Mouse (Mus musculus) T-helper 2 cell (primary cell): ENCODE measurements around the gene Hist1h4k.
"Not testable (repeated sequence)": the region's sequence is repeated elsewhere in the genome, so short reads cannot be mapped to it uniquely, and the experiment has no call there.

ENCODE experiments used
- in situ Hi-C: fragments of 300-600 bp; cut with MboI, MseI; formaldehyde crosslinking; loops from one replicate; pipeline ENCODE4 v1.15.1; 2025; ENCODE audit warnings: high pct_unique_total_duplicates

Hist1h4k gene

DNA sequence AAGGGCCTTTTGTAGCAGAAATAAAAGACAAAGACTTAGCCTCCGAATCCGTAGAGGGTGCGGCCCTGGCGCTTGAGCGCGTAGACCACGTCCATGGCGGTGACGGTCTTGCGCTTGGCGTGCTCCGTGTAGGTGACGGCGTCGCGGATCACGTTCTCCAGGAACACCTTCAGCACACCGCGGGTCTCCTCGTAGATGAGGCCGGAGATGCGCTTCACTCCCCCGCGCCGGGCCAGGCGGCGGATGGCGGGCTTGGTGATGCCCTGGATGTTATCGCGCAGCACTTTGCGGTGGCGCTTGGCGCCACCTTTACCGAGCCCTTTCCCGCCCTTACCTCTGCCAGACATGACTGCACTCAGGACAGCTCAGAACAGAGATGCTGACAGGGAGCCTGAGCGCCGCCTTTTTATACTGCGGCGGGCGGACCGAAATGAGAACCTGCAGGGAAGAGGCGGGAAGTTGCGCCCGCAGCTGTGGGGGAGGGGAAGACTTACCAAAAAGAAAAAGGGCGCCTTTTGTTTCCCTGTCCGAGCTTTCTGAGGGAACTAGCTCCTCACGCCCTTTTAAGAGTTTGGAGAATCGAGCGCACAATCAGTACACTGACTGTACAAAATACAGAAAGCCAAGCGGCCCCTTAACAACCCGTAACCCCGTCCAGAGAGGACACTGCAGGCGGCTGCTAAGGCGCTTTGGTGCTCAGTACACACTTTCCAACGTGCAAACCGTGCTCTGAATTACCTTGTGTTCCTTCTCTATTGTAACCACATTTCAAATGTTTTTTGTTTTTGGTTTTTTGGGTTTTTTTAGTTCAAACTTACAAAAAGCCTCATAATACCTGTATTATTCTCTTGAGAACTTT, at the start of gene Hist1h4k:
Hist1h4k (minus strand) TSS at position 347 of the 859 bp plus-strand sequence.
- in situ Hi-C loops, result not testable (repeated sequence)

- in situ Hi-C loops, result not testable (repeated sequence)
Observed at GRCm38 (mm10) chr13:21797163-21797562, 46.9 kb upstream of the Hist1h4k start.

- in situ Hi-C loops, result no loop called here
Observed at GRCm38 (mm10) chr13:21795584-21795983, 45.3 kb upstream of the Hist1h4k start.

DNA sequence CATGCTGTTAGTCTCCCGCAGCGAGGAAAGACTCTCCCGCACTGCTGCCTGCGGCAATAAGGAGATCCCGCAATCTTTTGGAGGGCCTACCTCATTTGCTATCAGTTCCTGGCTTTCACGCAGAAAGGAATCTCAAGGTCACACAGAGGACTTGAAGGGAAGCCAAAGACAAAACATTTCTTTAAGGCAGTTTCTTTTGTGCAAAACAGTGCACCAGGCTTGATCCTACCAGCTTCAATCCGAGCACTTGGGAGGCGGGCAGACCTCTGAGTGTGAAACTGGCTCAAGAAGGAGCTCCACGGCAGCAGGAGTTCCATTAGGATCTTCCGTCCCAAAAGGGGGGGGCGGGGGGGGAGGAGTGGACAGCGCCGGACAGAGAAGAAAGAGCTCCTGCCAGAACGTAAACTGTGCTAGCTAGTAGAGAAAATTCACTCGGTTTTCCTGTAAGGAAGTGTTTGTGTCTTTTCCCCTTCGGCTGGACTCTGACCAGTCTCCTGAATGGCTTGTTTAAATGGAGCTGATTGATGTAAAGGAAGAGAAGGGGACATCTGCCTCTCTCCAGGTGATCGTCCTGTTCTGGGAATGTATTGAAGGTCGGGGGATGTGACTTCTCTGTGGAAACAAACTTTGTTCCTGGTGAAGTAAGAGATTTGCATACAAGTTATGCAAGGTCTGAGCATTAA, 40.4 kb upstream of the Hist1h4k start:
- in situ Hi-C loops, result no loop called here

DNA sequence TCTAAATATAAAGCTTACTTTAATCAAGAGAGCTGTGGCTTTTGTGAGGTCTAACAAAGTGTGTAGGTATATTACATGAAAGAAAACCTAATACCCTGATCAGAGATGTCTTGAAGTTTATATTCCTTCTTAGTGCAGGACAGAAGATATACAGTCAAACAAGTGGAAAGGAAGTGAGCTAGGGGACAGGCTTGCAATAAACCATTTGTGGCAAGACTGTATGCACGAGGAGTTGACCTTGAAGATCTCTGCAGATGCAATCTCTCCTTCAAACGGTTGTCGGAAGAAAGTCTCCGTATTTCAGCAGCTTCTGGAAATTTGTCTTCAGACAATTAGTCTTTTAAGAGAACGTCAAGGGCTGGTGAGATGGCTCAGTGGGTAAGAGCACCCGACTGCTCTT, 39.6 kb upstream of the Hist1h4k start:
- in situ Hi-C loops, result loop anchor here (5.0 kb wide), 1 partner anchor 43 kb away; no protein-coding TSS in a partner anchor

DNA sequence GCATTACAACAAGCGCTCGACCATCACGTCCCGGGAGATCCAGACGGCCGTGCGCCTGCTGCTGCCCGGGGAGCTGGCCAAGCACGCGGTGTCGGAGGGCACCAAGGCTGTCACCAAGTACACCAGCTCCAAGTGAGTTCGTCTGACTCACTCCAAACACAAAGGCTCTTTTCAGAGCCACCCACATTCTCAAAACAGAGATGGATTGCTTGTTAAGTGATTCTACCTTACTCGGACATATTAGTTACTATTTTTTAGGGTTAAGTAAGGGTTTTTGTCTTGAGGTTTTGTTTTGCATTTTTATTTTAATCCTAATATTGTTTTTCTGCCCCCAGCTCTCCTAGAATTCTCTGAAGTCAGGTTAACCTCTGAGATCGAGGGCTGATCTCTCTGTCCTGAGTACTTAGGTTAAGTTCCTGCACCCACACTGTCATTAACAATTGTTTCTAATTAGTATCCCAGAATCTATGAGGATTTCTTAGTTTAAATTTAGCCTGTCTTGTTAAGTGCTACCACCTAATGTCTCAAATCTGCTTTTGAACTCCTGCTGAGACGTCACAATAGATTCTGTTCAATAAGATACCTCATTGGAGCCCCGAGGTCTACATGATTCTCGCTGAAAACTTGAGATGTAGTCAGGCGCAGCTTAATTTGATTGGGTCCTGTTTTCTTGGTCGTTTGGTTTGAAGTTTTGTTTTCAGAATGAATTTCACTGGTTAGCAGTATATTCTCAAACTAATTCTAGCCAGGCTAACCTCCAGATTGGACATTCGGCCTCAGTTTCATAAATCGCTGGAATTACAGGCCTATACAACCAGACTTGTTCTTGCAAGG, 37.7 kb upstream of the Hist1h4k start:
- in situ Hi-C loops, result loop anchor here (5.0 kb wide), 1 partner anchor 41 kb away; no protein-coding TSS in a partner anchor

GRCm38 (mm10) chr13:21786899-21787629, 36.8 kb upstream of the Hist1h4k start, which contains the start of the genes Hist1h2an and Hist1h2bp:
Gene Hist1h2an (minus strand): TSS chr13:21787218.
Gene Hist1h2bp (plus strand): TSS chr13:21787461.
- in situ Hi-C loops, result loop anchor here (5.0 kb wide), 1 partner anchor 40 kb away; no protein-coding TSS in a partner anchor

- in situ Hi-C loops, result loop anchor here (5.0 kb wide), 1 partner anchor 39 kb away; no protein-coding TSS in a partner anchor
Observed at GRCm38 (mm10) chr13:21786189-21786898, 36.0 kb upstream of the Hist1h4k start.

DNA sequence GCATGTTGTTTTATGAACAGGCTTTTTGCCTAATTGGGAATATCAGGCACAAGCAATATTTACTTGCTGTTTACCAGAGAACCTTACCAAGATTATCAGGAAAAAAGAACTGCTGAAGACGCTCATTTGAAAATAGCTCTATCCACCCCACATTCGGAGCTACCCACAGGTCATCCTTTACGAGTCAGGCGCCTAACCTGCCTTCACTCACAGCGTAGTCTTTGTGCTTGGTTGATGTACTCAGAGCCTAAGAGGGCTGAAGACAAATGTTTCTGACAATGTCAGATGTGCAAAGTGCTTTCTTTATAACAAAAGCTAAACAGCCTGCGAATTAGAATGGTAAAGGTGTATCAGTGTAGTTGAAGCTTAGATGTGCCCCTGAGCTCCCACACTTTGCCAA, 34.0 kb upstream of the Hist1h4k start:
- in situ Hi-C loops, result no loop called here

DNA sequence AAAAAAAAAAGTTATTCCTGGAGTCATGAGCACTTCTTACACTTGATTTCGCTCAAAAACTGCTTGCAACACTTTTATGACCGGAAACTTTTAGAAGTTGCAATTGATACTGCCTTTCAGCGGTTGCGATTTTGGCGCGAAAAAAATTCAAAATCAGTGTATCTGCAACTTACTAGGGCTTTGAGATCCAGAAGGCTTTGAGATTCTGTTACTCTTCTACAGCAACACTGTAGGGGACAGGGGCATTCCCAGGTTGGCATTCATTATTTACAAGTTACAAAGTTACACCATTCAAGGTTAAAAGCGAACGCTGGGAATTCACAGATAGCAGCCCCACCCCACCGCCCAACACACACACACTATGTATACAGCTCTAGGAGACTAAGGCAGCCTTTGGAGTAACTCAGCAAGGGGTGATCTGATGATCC, 33.4 kb upstream of the Hist1h4k start:
- in situ Hi-C loops, result no loop called here

GRCm38 (mm10) chr13:21783255-21783617, 32.9 kb upstream of the Hist1h4k start, which contains the start of gene Hist1h3i:
Gene Hist1h3i (minus strand): TSS chr13:21783370.
- in situ Hi-C loops, result no loop called here

DNA sequence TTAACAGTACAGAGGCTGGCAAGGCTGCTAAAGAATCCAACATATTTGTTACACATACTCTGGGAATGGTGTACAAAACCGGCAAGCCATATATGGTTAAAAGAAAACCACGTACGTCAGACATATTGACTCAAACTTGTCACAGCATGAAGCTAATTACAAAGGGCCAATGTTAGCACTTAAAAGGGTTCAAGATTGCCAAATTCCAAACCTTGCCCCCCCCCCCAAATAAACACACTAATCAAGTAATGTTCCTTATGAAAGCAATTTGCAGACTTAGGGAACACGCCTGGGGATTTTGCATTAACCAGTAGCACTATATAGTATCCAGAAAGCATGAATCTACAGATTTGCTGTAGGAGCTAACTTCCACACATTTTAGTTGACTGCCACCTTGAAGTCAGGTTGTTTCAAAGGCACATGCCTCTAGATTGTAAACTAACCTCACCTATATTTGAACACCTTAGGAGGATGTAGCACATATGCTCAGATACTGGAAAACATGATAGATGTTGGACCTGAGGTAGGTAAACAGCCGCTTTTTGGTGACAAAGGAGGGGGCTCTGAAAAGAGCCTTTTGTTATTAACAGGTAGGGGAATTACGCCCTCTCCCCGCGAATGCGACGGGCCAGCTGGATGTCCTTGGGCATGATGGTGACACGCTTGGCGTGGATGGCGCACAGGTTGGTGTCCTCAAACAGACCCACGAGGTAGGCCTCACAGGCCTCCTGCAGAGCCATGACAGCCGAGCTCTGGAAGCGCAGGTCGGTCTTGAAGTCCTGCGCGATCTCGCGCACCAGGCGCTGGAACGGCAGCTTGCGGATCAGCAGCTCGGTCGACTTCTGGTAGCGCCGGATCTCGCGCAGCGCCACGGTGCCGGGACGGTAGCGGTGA, 32.3 kb upstream of the Hist1h4k start:
- in situ Hi-C loops, result not testable (repeated sequence)

GRCm38 (mm10) chr13:21781639-21782038, 31.3 kb upstream of the Hist1h4k start:
- in situ Hi-C loops, result no loop called here

DNA sequence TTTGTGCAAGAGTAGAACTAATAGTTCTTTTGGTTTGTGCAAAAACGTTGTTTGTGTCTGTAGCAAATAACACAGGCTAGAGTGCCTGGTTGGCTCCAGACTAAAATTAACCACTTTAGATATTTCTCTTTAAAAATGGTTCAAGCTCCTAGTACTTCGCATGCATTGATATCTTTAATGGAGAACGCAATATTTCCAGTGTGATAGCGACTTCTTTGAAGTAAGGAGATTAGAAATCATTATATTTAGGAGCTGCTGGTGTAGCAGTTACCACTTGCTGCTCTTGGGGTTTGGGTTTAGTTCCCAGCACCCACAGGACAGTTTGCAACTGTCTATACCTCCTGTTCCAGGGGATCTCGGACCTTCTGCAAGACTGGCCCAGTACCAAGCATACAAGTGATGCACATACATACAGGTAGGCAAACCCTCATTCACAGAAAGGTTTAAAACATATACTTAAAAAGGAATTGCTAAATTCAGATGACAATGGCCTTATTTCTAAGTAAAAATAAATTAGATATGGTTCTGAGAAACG, 30.8 kb upstream of the Hist1h4k start:
- in situ Hi-C loops, result no loop called here

GRCm38 (mm10) chr13:21779767-21780731, 29.7 kb upstream of the Hist1h4k start, which contains the start of gene Hist1h1b:
Gene Hist1h1b (minus strand): TSS chr13:21780625.
- in situ Hi-C loops, result no loop called here

DNA sequence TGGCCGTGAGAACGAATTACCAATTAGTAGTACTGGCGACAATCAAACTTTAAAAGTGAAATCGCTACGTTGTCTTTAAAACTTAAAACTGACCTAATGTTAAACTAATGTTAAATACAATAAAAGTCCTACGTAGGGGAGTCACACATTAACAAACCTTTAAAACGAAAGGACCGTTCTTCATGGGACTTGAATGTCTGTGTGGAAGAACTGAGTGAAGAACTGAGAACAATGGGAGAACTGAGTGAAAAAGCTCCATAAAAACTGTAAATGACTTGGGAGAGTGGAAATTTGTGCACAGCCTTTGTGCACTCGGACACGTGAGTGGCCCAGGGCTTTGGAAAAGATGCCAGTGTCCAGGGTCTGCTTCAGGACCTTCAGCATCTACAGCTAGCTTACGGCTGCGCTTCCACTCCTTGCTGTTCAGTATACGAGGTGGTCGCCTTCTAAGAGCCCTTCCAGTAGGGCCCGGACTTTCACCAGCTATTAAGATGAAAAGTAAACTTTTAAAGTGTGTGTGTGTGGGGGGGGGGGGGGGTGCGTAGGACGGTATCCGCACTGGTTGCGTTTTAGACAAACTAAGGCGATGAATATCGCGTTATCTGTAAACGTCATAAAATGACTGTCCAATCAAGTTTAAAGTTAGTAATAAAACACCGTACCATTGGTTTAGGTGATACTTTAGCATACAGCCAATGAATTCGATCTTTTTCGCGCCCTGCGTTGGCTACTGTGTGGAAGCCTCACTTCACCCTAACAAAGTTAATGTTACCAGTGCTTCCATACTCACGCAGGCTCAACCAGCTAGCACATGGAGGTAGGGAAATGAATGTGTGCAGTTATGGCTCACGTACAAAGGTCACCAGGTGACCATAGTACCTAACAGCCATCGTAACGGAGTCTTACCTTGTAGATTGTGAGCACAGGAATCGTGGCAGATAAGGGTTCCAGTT, 28.8 kb upstream of the Hist1h4k start:
- in situ Hi-C loops, result no loop called here
